Mouse (Mus musculus): ENCODE results near the gene Prdm10. TPM values are rescaled to one million over a fixed set of nuclear protein-coding genes. Genes with fewer than 3 reads are reported as not detected.

Gene Prdm10
- total RNA-seq, 2 experiments from 2014 or later, result 4.2 to 7.1 TPM

- ATAC-seq (replicated peaks; ENCODE audit: low FRiP score, poor library complexity, severe bottlenecking), result 0 out of 2 replicates have a peak, but pooled peaks have one; percentile 51
Measured at GRCm38 (mm10) chr9:31300525-31300924, 20.2 kb downstream of the Prdm10 start.

- ATAC-seq (replicated peaks; ENCODE audit: low FRiP score, poor library complexity, severe bottlenecking), result peak; percentile 22; the same call in 1 of the 2 replicates
Measured at GRCm38 (mm10) chr9:31301107-31301506, 20.8 kb downstream of the Prdm10 start.

GRCm38 (mm10) chr9:31301526-31302311, 21.4 kb downstream of the Prdm10 start:
- no peak for ATAC-seq (replicated peaks; ENCODE audit: low FRiP score, poor library complexity, severe bottlenecking)

- ATAC-seq (replicated peaks; ENCODE audit: low FRiP score, poor library complexity, severe bottlenecking), result no peak
Measured at GRCm38 (mm10) chr9:31304358-31304757, 24.0 kb downstream of the Prdm10 start.

GRCm38 (mm10) chr9:31305117-31305516, 24.8 kb downstream of the Prdm10 start:
- no peak for ATAC-seq (replicated peaks; ENCODE audit: low FRiP score, poor library complexity, severe bottlenecking)

GRCm38 (mm10) chr9:31305807-31306206, 25.5 kb downstream of the Prdm10 start:
- no peak for ATAC-seq (replicated peaks; ENCODE audit: low FRiP score, poor library complexity, severe bottlenecking)

- no peak for ATAC-seq (replicated peaks; ENCODE audit: low FRiP score, poor library complexity, severe bottlenecking)
Measured at GRCm38 (mm10) chr9:31307232-31307631, 26.9 kb downstream of the Prdm10 start.

GRCm38 (mm10) chr9:31309041-31309440, 28.7 kb downstream of the Prdm10 start:
- no peak for ATAC-seq (replicated peaks; ENCODE audit: low FRiP score, poor library complexity, severe bottlenecking)

GRCm38 (mm10) chr9:31310662-31311061, 30.3 kb downstream of the Prdm10 start:
- no peak for ATAC-seq (replicated peaks; ENCODE audit: low FRiP score, poor library complexity, severe bottlenecking)

GRCm38 (mm10) chr9:31313876-31314275, 33.5 kb downstream of the Prdm10 start:
- no peak for ATAC-seq (replicated peaks; ENCODE audit: low FRiP score, poor library complexity, severe bottlenecking)

- ATAC-seq (replicated peaks; ENCODE audit: low FRiP score, poor library complexity, severe bottlenecking), result no peak
Measured at GRCm38 (mm10) chr9:31315983-31316382, 35.6 kb downstream of the Prdm10 start.

- ATAC-seq (replicated peaks; ENCODE audit: low FRiP score, poor library complexity, severe bottlenecking), result no peak
Measured at GRCm38 (mm10) chr9:31318956-31319355, 38.6 kb downstream of the Prdm10 start.

- ATAC-seq (replicated peaks; ENCODE audit: low FRiP score, poor library complexity, severe bottlenecking), result no peak
Measured at GRCm38 (mm10) chr9:31320734-31321133, 40.4 kb downstream of the Prdm10 start.

GRCm38 (mm10) chr9:31321526-31321925, 41.2 kb downstream of the Prdm10 start:
- ATAC-seq (replicated peaks; ENCODE audit: low FRiP score, poor library complexity, severe bottlenecking), result no peak

GRCm38 (mm10) chr9:31322090-31322489, 41.8 kb downstream of the Prdm10 start:
- no peak for ATAC-seq (replicated peaks; ENCODE audit: low FRiP score, poor library complexity, severe bottlenecking)

- ATAC-seq (replicated peaks; ENCODE audit: low FRiP score, poor library complexity, severe bottlenecking), result no peak
Measured at GRCm38 (mm10) chr9:31330816-31331215, 50.5 kb downstream of the Prdm10 start.

- ATAC-seq (replicated peaks; ENCODE audit: low FRiP score, poor library complexity, severe bottlenecking), result no peak
Measured at GRCm38 (mm10) chr9:31331246-31331645, 50.9 kb downstream of the Prdm10 start.

- ATAC-seq (replicated peaks; ENCODE audit: low FRiP score, poor library complexity, severe bottlenecking), result peak; percentile 51; the same call in 1 of the 2 replicates
Measured at GRCm38 (mm10) chr9:31331906-31332305, 51.6 kb downstream of the Prdm10 start.

- ATAC-seq (replicated peaks; ENCODE audit: low FRiP score, poor library complexity, severe bottlenecking), result no peak
Measured at GRCm38 (mm10) chr9:31332826-31333225, 52.5 kb downstream of the Prdm10 start.

GRCm38 (mm10) chr9:31334991-31335390, 54.7 kb downstream of the Prdm10 start:
- ATAC-seq (replicated peaks; ENCODE audit: low FRiP score, poor library complexity, severe bottlenecking), result no peak

GRCm38 (mm10) chr9:31344289-31344831, 64.0 kb downstream of the Prdm10 start:
- no peak for ATAC-seq (replicated peaks; ENCODE audit: low FRiP score, poor library complexity, severe bottlenecking)

Data from erythroblast, adult 5-6 weeks (primary cell).